Mouse (Mus musculus) frontal cortex, postnatal 36 days (tissue): ENCODE data around the gene Mta3.

ENCODE experiments used
- DNase-seq, 2 experiments: peaks; one replicate each; pipeline ENCODE4 v3.0.0; 2022; ENCODE audit warnings: low spot score in 2 of 2

The Mta3 gene

GRCm38 (mm10) chr17:83753112-83753899 lies 47.3 kb downstream of the Mta3 start:
- no peak for DNase-seq

GRCm38 (mm10) chr17:83758096-83758495 lies 52.1 kb downstream of the Mta3 start:
- DNase-seq, result no peak

GRCm38 (mm10) chr17:83759547-83759946 lies 53.6 kb downstream of the Mta3 start:
- DNase-seq, result no peak

- no peak for DNase-seq
Observed at GRCm38 (mm10) chr17:83764538-83764937, 58.6 kb downstream of the Mta3 start.

- no peak for DNase-seq
Observed at GRCm38 (mm10) chr17:83767064-83767463, 61.1 kb downstream of the Mta3 start.

GRCm38 (mm10) chr17:83768309-83768708 lies 62.3 kb downstream of the Mta3 start:
- DNase-seq, result no peak

- no peak for DNase-seq
Observed at GRCm38 (mm10) chr17:83770371-83770770, 64.4 kb downstream of the Mta3 start.

GRCm38 (mm10) chr17:83770931-83771330 lies 65.0 kb downstream of the Mta3 start:
- DNase-seq, result no peak

- no peak for DNase-seq
Observed at GRCm38 (mm10) chr17:83772110-83772509, 66.1 kb downstream of the Mta3 start.

GRCm38 (mm10) chr17:83772711-83773110 lies 66.7 kb downstream of the Mta3 start:
- no peak for DNase-seq

GRCm38 (mm10) chr17:83776965-83777364 lies 71.0 kb downstream of the Mta3 start:
- no peak for DNase-seq

- no peak for DNase-seq
Observed at GRCm38 (mm10) chr17:83777462-83778051, 71.6 kb downstream of the Mta3 start.

GRCm38 (mm10) chr17:83780228-83780627 lies 74.3 kb downstream of the Mta3 start:
- DNase-seq, result no peak

GRCm38 (mm10) chr17:83782740-83783139 lies 76.8 kb downstream of the Mta3 start:
- DNase-seq, result peak; percentile 45 to 87

- DNase-seq, result no peak
Observed at GRCm38 (mm10) chr17:83786418-83786817, 80.5 kb downstream of the Mta3 start.

GRCm38 (mm10) chr17:83790158-83790557 lies 84.2 kb downstream of the Mta3 start:
- no peak for DNase-seq

GRCm38 (mm10) chr17:83792388-83792787 lies 86.4 kb downstream of the Mta3 start:
- DNase-seq, result no peak

- DNase-seq, result no peak
Observed at GRCm38 (mm10) chr17:83795121-83795520, 89.2 kb downstream of the Mta3 start.

GRCm38 (mm10) chr17:83799506-83800050 lies 93.6 kb downstream of the Mta3 start:
- DNase-seq, result no peak

GRCm38 (mm10) chr17:83803987-83804386 lies 98.0 kb downstream of the Mta3 start:
- DNase-seq, result no peak

- no peak for DNase-seq
Observed at GRCm38 (mm10) chr17:83805078-83805477, 99.1 kb downstream of the Mta3 start.

GRCm38 (mm10) chr17:83807345-83807744 lies 101.4 kb downstream of the Mta3 start:
- DNase-seq, result no peak

- peak; percentile 54 to 76 for DNase-seq
Observed at GRCm38 (mm10) chr17:83807778-83808398, 101.9 kb downstream of the Mta3 start.
